Mouse (Mus musculus): ENCODE measurements at regions not wholly inside any gene's neighbourhood (a gene's known extent, or its start where the extent isn't known, plus 50 kb on each side); places are given as distances from the start of the nearest gene placed in this dataset.

GRCm38 (mm10) chr2:61309219-61309618, 269.2 kb upstream of the Tank start:
- TF ChIP-seq EP300 (IDR thresholded peaks at IDR 0.05; ENCODE audit: insufficient read depth, low read depth, low read length) (no peak), CTCF (IDR thresholded peaks at IDR 0.05) (no peak)

Data from heart, adult 2 months (tissue).